Comparison of ENCODE assay signal across 13 mouse cellular contexts in genomic region chr5:134946063-134946856, GRCm38 (mm10). TPM values are rescaled to one million over a fixed set of nuclear protein-coding genes. Genes with fewer than 3 reads are reported as not detected.
DNase-seq lines count a peak whose midpoint lies in the region; ATAC-seq and TF ChIP-seq lines count a peak whose summit lies in the region.
"Had no signal": no experiment of that assay in that cellular context is flagged by ENCODE, and none has a peak within 500 bp of the region (broad histone marks: within the 10 kb centered on the region; RNA-seq: fewer than 3 reads in every experiment).

No protein-coding gene starts in this region.

- H3K4me3 ChIP-seq in hindbrain, embryonic 11.5 days (ENCODE audit: low read depth, low read length): no peak overlapping the region
- H3K4me3 ChIP-seq in hindbrain, postnatal 0 days (ENCODE audit: low read length): no peak overlapping the region
- peak overlapping the region; percentile 40 for H3K4me3 ChIP-seq in thymus, adult 2 months (ENCODE audit: control insufficient read depth, insufficient read depth, low read length)
- H3K4me3 ChIP-seq in intestine, embryonic 14.5 days (ENCODE audit: low read depth, low read length): peak overlapping the region; percentile 41
- H3K4me3 ChIP-seq in stomach, postnatal 0 days (ENCODE audit: low read depth, low read length): peak overlapping the region; percentile 41
- H3K4me3 ChIP-seq: erythroblast, embryonic 14.5 days had no signal

- H3K27ac ChIP-seq in hindbrain, embryonic 11.5 days (ENCODE audit: low read depth, low read length): no peak overlapping the region
- no peak overlapping the region for H3K27ac ChIP-seq in hindbrain, postnatal 0 days
- peak overlapping the region; percentile 82 for H3K27ac ChIP-seq in thymus, adult 2 months (ENCODE audit: control insufficient read depth, insufficient read depth, low read length)
- H3K27ac ChIP-seq in intestine, embryonic 14.5 days (ENCODE audit: low read depth): peak overlapping the region; percentile 84
- H3K27ac ChIP-seq in stomach, postnatal 0 days (replicated peaks): peak overlapping the region; percentile 81

- no peaks in the 10 kb centered on the region for H3K36me3 ChIP-seq in hindbrain, embryonic 11.5 days (ENCODE audit: control insufficient read depth, insufficient read depth, low read length)
- no peaks in the 10 kb centered on the region for H3K36me3 ChIP-seq in hindbrain, postnatal 0 days (ENCODE audit: insufficient read depth, low read length)
- H3K36me3 ChIP-seq in thymus, adult 2 months (ENCODE audit: control insufficient read depth, insufficient read depth, low read length): no peaks in the 10 kb centered on the region
- no peaks in the 10 kb centered on the region for H3K36me3 ChIP-seq in intestine, embryonic 14.5 days (ENCODE audit: control insufficient read depth, insufficient read depth, low read length)
- no peaks in the 10 kb centered on the region for H3K36me3 ChIP-seq in stomach, postnatal 0 days (ENCODE audit: control insufficient read depth, insufficient read depth, low read length)

- no peak for TF ChIP-seq POLR2A in thymus, adult 2 months (IDR thresholded peaks at IDR 0.05; ENCODE audit: control insufficient read depth, extremely low read depth, insufficient read depth, low read length, poor library complexity)

- H3K4me1 ChIP-seq in hindbrain, embryonic 11.5 days (replicated peaks; ENCODE audit: control insufficient read depth, insufficient read depth, low read length): no peaks in the 10 kb centered on the region
- H3K4me1 ChIP-seq in hindbrain, postnatal 0 days (ENCODE audit: insufficient read depth, low read length): no peaks in the 10 kb centered on the region
- peaks cover 69% of the 10 kb centered on the region for H3K4me1 ChIP-seq in thymus, adult 2 months (replicated peaks; ENCODE audit: control insufficient read depth, insufficient read depth, low read length)
- peaks cover 21% of the 10 kb centered on the region for H3K4me1 ChIP-seq in intestine, embryonic 14.5 days (replicated peaks; ENCODE audit: control insufficient read depth, insufficient read depth, low read length)
- peaks cover 9% of the 10 kb centered on the region; the same call in 1 of the 2 replicates for H3K4me1 ChIP-seq in stomach, postnatal 0 days (replicated peaks; ENCODE audit: control insufficient read depth, insufficient read depth)

- 0 out of 2 replicates have a peak overlapping the region, but pooled peaks have one; percentile 8 for H3K4me2 ChIP-seq in hindbrain, embryonic 11.5 days (replicated peaks; ENCODE audit: low read depth, low read length)
- no peak overlapping the region for H3K4me2 ChIP-seq in hindbrain, postnatal 0 days (ENCODE audit: low read depth, low read length)
- H3K4me2 ChIP-seq in intestine, embryonic 14.5 days (ENCODE audit: low read length): peak overlapping the region; percentile 37
- H3K4me2 ChIP-seq in stomach, postnatal 0 days (replicated peaks; ENCODE audit: low read depth): peak overlapping the region; percentile 47

- no peak for TF ChIP-seq CTCF in hindbrain, postnatal 0 days (IDR thresholded peaks at IDR 0.05; ENCODE audit: low read depth)
- no peak for TF ChIP-seq CTCF in thymus, adult 2 months (IDR thresholded peaks at IDR 0.05; ENCODE audit: borderline replicate concordance, control insufficient read depth, extremely low read depth, insufficient read depth, low read length, poor library complexity)
- TF ChIP-seq CTCF in stomach, postnatal 0 days (IDR thresholded peaks at IDR 0.05; ENCODE audit: low read depth): no peak

- ATAC-seq in hindbrain, embryonic 11.5 days (ENCODE audit: low FRiP score): no peak
- no peak for ATAC-seq in hindbrain, postnatal 0 days
- peak; percentile 32 for ATAC-seq in intestine, embryonic 14.5 days (replicated peaks; ENCODE audit: low FRiP score, low TSS enrichment, low read depth)
- ATAC-seq in stomach, postnatal 0 days (ENCODE audit: low FRiP score, low TSS enrichment): peak; percentile 22

- WGBS in hindbrain, embryonic 11.5 days: 17% methylated on average over 43 of the region's 43 CpGs
- WGBS in hindbrain, postnatal 0 days: 19% methylated on average over 43 of the region's 43 CpGs
- 78% methylated on average over 43 of the region's 43 CpGs for WGBS in thymus, adult 2 months
- 17% methylated on average over 43 of the region's 43 CpGs for WGBS in intestine, embryonic 14.5 days
- WGBS in stomach, postnatal 0 days: 26% methylated on average over 43 of the region's 43 CpGs

- H3K27me3 ChIP-seq in hindbrain, embryonic 11.5 days (ENCODE audit: control insufficient read depth, insufficient read depth, low read length): peaks cover 23% of the 10 kb centered on the region
- H3K27me3 ChIP-seq in hindbrain, postnatal 0 days (ENCODE audit: insufficient read depth, low read length): peaks cover 10% of the 10 kb centered on the region; the same call in 1 of the 2 replicates
- H3K27me3 ChIP-seq in thymus, adult 2 months (ENCODE audit: control insufficient read depth, insufficient read depth, low read length): no peaks in the 10 kb centered on the region
- H3K27me3 ChIP-seq in intestine, embryonic 14.5 days (replicated peaks; ENCODE audit: control insufficient read depth, insufficient read depth, low read length): peaks cover 15% of the 10 kb centered on the region
- H3K27me3 ChIP-seq in stomach, postnatal 0 days (ENCODE audit: control insufficient read depth, insufficient read depth, low read length): no peaks in the 10 kb centered on the region

- H3K9me3 ChIP-seq in hindbrain, embryonic 11.5 days (ENCODE audit: control insufficient read depth, low read length): no peaks in the 10 kb centered on the region
- H3K9me3 ChIP-seq in hindbrain, postnatal 0 days (ENCODE audit: low read length): no peaks in the 10 kb centered on the region
- H3K9me3 ChIP-seq in intestine, embryonic 14.5 days (ENCODE audit: control insufficient read depth, low read length): no peaks in the 10 kb centered on the region
- H3K9me3 ChIP-seq in stomach, postnatal 0 days (ENCODE audit: control insufficient read depth, low read length): no peaks in the 10 kb centered on the region

- TF ChIP-seq EP300 in stomach, postnatal 0 days (optimal IDR thresholded peaks at IDR 0.05): no peak

- peak; percentile 32 for DNase-seq in hindbrain, embryonic 11.5 days (ENCODE audit: low spot score)
- DNase-seq in hindbrain, postnatal 0 days (ENCODE audit: low spot score): no peak
- no peak for DNase-seq in thymus, adult 2 months
- DNase-seq in thymus, postnatal 36 days: no peak
- DNase-seq in intestine, embryonic 14.5 days (ENCODE audit: low spot score): peak; percentile 72
- DNase-seq in stomach, postnatal 0 days (ENCODE audit: low spot score): no peak
- no peak for DNase-seq in spleen, postnatal 36 days (ENCODE audit: low spot score in 2 of 2)
- no peak for DNase-seq in ovary, postnatal 14 days (ENCODE audit: low spot score)
- DNase-seq: left cerebral cortex, postnatal 4 days had no signal

- 0 out of 2 replicates have a peak overlapping the region, but pooled peaks have one; percentile 7 for H3K9ac ChIP-seq in hindbrain, embryonic 11.5 days (ENCODE audit: low read depth, low read length)
- no peak overlapping the region for H3K9ac ChIP-seq in hindbrain, postnatal 0 days (replicated peaks; ENCODE audit: low read length)
- H3K9ac ChIP-seq in intestine, embryonic 14.5 days (ENCODE audit: low read length): peak overlapping the region; percentile 60
- H3K9ac ChIP-seq in stomach, postnatal 0 days (ENCODE audit: low read length): peak overlapping the region; percentile 59

RNA-seq across cellular contexts. Expression of gene Cldn4, which starts 0.5 kb away (rescaled TPM):
- polyA plus RNA-seq in hindbrain, embryonic 11.5 days (2014; fragmentation: Nextera tagmentation; extraction: Ambion mirVana): 7.8 and 10.2 TPM in 2 replicates
- not detected in 2 replicates for total RNA-seq in hindbrain, postnatal 0 days (2014; rRNA removed)
- polyA plus RNA-seq in hindbrain, postnatal 0 days (2015; fragmentation: Nextera tagmentation; extraction: Ambion mirVana): not detected in 2 replicates
- polyA plus RNA-seq in thymus, adult 2 months (2012; rRNA removed): 55.4 and 57.8 TPM in 2 replicates
- polyA plus RNA-seq in intestine, embryonic 14.5 days (2014; fragmentation: Nextera tagmentation; extraction: Ambion mirVana): 78.1 and 78.3 TPM in 2 replicates
- polyA plus RNA-seq in stomach, postnatal 0 days (2015; fragmentation: Nextera tagmentation; extraction: Ambion mirVana): 43.8 and 51.6 TPM in 2 replicates
- total RNA-seq: hematopoietic stem cell, adult 5-6 weeks had no signal
- polyA plus RNA-seq: erythroblast, embryonic 14.5 days; neural tube, embryonic 14.5 days had no signal

RNA-seq across cellular contexts. Expression of gene Mettl27, which starts 14.1 kb away (rescaled TPM):
- polyA plus RNA-seq in hindbrain, embryonic 11.5 days (2014; fragmentation: Nextera tagmentation; extraction: Ambion mirVana): 8.3 and 8.6 TPM in 2 replicates
- 8.1 and 10.9 TPM in 2 replicates for total RNA-seq in hindbrain, postnatal 0 days (2014; rRNA removed)
- 8.5 and 11.0 TPM in 2 replicates for polyA plus RNA-seq in hindbrain, postnatal 0 days (2015; fragmentation: Nextera tagmentation; extraction: Ambion mirVana)
- polyA plus RNA-seq in thymus, adult 2 months (2012; rRNA removed): 24.9 and 26.7 TPM in 2 replicates
- polyA plus RNA-seq in intestine, embryonic 14.5 days (2014; fragmentation: Nextera tagmentation; extraction: Ambion mirVana): 22.7 and 24.6 TPM in 2 replicates
- polyA plus RNA-seq in stomach, postnatal 0 days (2015; fragmentation: Nextera tagmentation; extraction: Ambion mirVana): 9.4 and 10.2 TPM in 2 replicates

RNA-seq across cellular contexts. Expression of gene Cldn13, which starts 30.9 kb away (rescaled TPM):
- polyA plus RNA-seq in hindbrain, embryonic 11.5 days (2014; fragmentation: Nextera tagmentation; extraction: Ambion mirVana): 3.1 and 4.1 TPM in 2 replicates
- total RNA-seq in hindbrain, postnatal 0 days (2014; rRNA removed): not detected in 2 replicates
- not detected in 2 replicates for polyA plus RNA-seq in hindbrain, postnatal 0 days (2015; fragmentation: Nextera tagmentation; extraction: Ambion mirVana)
- polyA plus RNA-seq in thymus, adult 2 months (2012; rRNA removed): 1.8 and 1.9 TPM in 2 replicates
- 0.23 TPM in 1 of 2 replicates, not detected in the other for polyA plus RNA-seq in intestine, embryonic 14.5 days (2014; fragmentation: Nextera tagmentation; extraction: Ambion mirVana)
- 0.24 and 0.29 TPM in 2 replicates for polyA plus RNA-seq in stomach, postnatal 0 days (2015; fragmentation: Nextera tagmentation; extraction: Ambion mirVana)
- total RNA-seq: left cerebral cortex, postnatal 4 days had no signal

RNA-seq across cellular contexts. Expression of gene Tmem270, which starts 39.7 kb away (rescaled TPM):
- not detected in 2 replicates for polyA plus RNA-seq in hindbrain, embryonic 11.5 days (2014; fragmentation: Nextera tagmentation; extraction: Ambion mirVana)
- total RNA-seq in hindbrain, postnatal 0 days (2014; rRNA removed): not detected in 2 replicates
- not detected in 2 replicates for polyA plus RNA-seq in hindbrain, postnatal 0 days (2015; fragmentation: Nextera tagmentation; extraction: Ambion mirVana)
- polyA plus RNA-seq in thymus, adult 2 months (2012; rRNA removed): not detected in 2 replicates
- polyA plus RNA-seq in intestine, embryonic 14.5 days (2014; fragmentation: Nextera tagmentation; extraction: Ambion mirVana): not detected in 2 replicates
- not detected in 2 replicates for polyA plus RNA-seq in stomach, postnatal 0 days (2015; fragmentation: Nextera tagmentation; extraction: Ambion mirVana)
- total RNA-seq: hematopoietic stem cell, adult 5-6 weeks; left cerebral cortex, postnatal 4 days had no signal
- polyA plus RNA-seq: brain, embryonic 14.5 days; neural tube, embryonic 14.5 days had no signal

RNA-seq across cellular contexts. Expression of gene Cldn3, which starts 39.8 kb away (rescaled TPM):
- 3.5 and 5.3 TPM in 2 replicates for polyA plus RNA-seq in hindbrain, embryonic 11.5 days (2014; fragmentation: Nextera tagmentation; extraction: Ambion mirVana)
- 3.6 and 10.5 TPM in 2 replicates for total RNA-seq in hindbrain, postnatal 0 days (2014; rRNA removed)
- 4.7 and 5.9 TPM in 2 replicates for polyA plus RNA-seq in hindbrain, postnatal 0 days (2015; fragmentation: Nextera tagmentation; extraction: Ambion mirVana)
- polyA plus RNA-seq in thymus, adult 2 months (2012; rRNA removed): 14.7 and 15.0 TPM in 2 replicates
- 113 and 143 TPM in 2 replicates for polyA plus RNA-seq in intestine, embryonic 14.5 days (2014; fragmentation: Nextera tagmentation; extraction: Ambion mirVana)
- polyA plus RNA-seq in stomach, postnatal 0 days (2015; fragmentation: Nextera tagmentation; extraction: Ambion mirVana): 15.4 and 16.2 TPM in 2 replicates
- total RNA-seq: hematopoietic stem cell, adult 5-6 weeks had no signal

Comparison
In these comparisons a context has a peak if more than half of its experiments do, and no peak if none do; other contexts are left out.
1. DNase-seq: peak in hindbrain, embryonic 11.5 days (single experiment) and intestine, embryonic 14.5 days (single experiment); none in hindbrain, postnatal 0 days (single experiment), thymus, adult 2 months (single experiment), thymus, postnatal 36 days (0 of 2), stomach, postnatal 0 days (single experiment), spleen, postnatal 36 days (0 of 2) and ovary, postnatal 14 days (single experiment).
2. ATAC-seq: peak in intestine, embryonic 14.5 days (single experiment) and stomach, postnatal 0 days (single experiment); none in hindbrain, embryonic 11.5 days (single experiment) and hindbrain, postnatal 0 days (single experiment).
3. H3K27ac ChIP-seq: peak in thymus, adult 2 months (single experiment), intestine, embryonic 14.5 days (single experiment) and stomach, postnatal 0 days (single experiment); none in hindbrain, embryonic 11.5 days (single experiment) and hindbrain, postnatal 0 days (single experiment).
4. H3K4me3 ChIP-seq: peak in thymus, adult 2 months (single experiment), intestine, embryonic 14.5 days (single experiment) and stomach, postnatal 0 days (single experiment); none in hindbrain, embryonic 11.5 days (single experiment) and hindbrain, postnatal 0 days (single experiment).